Mouse (Mus musculus) lung, postnatal 0 days (tissue): Measurements from ENCODE around the gene Slc15a5. TPM values are rescaled to one million over a fixed set of nuclear protein-coding genes. Genes with fewer than 3 reads are reported as not detected.

Experiments
- ATAC-seq: fragments of 200-750 bp; cut with Nextera tagmentation; 2 replicates; pipeline ENCODE4 v1.8.0; 2017; ENCODE audit warnings: moderate library complexity
- DNase-seq: peaks from one replicate; pipeline ENCODE4 v3.0.0-alpha.2; 2016; ENCODE audit warnings: low spot score
- H3K27ac ChIP-seq: fragments of 300-500 bp; sonication (generic); 2 replicates; pipeline ENCODE4 v1.5.1; 2014; ENCODE audit warnings: antibody characterized with exemption, mild to moderate bottlenecking, low read length, mixed read lengths
- H3K27me3 ChIP-seq: fragments of 300-500 bp; sonication (generic); replicated peaks from 2 replicates; pipeline ENCODE4 v1.6.1; 2014; ENCODE audit warnings: low read length, mixed read lengths; ENCODE audit not compliant: insufficient read depth
- H3K36me3 ChIP-seq: fragments of 300-500 bp; sonication (generic); 2 replicates; pipeline ENCODE4 v1.6.1; 2014; ENCODE audit warnings: low read length, mixed read lengths; ENCODE audit not compliant: insufficient read depth
- H3K4me1 ChIP-seq: fragments of 300-500 bp; sonication (generic); 2 replicates; pipeline ENCODE4 v1.6.1; 2014; ENCODE audit warnings: antibody characterized with exemption, low read depth, low read length, mixed read lengths; ENCODE audit not compliant: insufficient read depth
- H3K4me2 ChIP-seq: fragments of 300-500 bp; sonication (generic); replicated peaks from 2 replicates; pipeline ENCODE4 v1.6.1; 2014; ENCODE audit warnings: low read depth, mild to moderate bottlenecking, low read length, moderate library complexity, mixed read lengths
- H3K4me3 ChIP-seq: fragments of 300-500 bp; sonication (generic); 2 replicates; pipeline ENCODE4 v1.5.1; 2014; ENCODE audit warnings: low read depth, low read length
- H3K9ac ChIP-seq: fragments of 300-500 bp; sonication (generic); replicated peaks from 2 replicates; pipeline ENCODE4 v1.6.1; 2014; ENCODE audit warnings: low read depth, mild to moderate bottlenecking
- H3K9me3 ChIP-seq: fragments of 300-500 bp; sonication (generic); 2 replicates; pipeline ENCODE4 v1.6.1; 2016; ENCODE audit warnings: low read length, mixed read lengths
- CTCF ChIP-seq: IDR thresholded peaks from 2 replicates; pipeline ENCODE4 v1.5.1; 2016; ENCODE audit warnings: antibody characterized with exemption, mild to moderate bottlenecking
- EP300 ChIP-seq: IDR thresholded peaks from 2 replicates; pipeline ENCODE4 v1.6.1; 2016; ENCODE audit warnings: antibody characterized with exemption, mild to moderate bottlenecking, control low read depth
- WGBS: fragments of 180-500 bp; shearing (Covaris S2); extraction: QIAGEN DNeasy Blood & Tissue Kit; methylation state at CpG from one replicate; pipeline ENCODE4 v1.1.7; 2014; 5-methylcytosine and 5-hydroxymethylcytosine counted together
- polyA plus RNA-seq: library from polyadenylated mRNA; unstranded; fragments of >200 nt; fragmentation: Nextera tagmentation; extraction: Ambion mirVana; gene quantifications from 2 replicates; pipeline ENCODE4 v1.2.1, GENCODE M21; 2015

The Slc15a5 gene
- polyA plus RNA-seq, 1 experiment from 2014 or later = not detected

GRCm38 (mm10) chr6:138014976-138015674 lies 64.6 kb downstream of the Slc15a5 start:
- Histone ChIP-seq H3K4me1 (no peaks in the 10 kb centered on the region), H3K9ac (no peak overlapping the region), H3K36me3 (no peaks in the 10 kb centered on the region), H3K4me3 (no peak overlapping the region), H3K4me2 (no peak overlapping the region), H3K27me3 (no peaks in the 10 kb centered on the region), H3K27ac (no peak overlapping the region), H3K9me3 (no peaks in the 10 kb centered on the region)
- DNase-seq (no peak), ATAC-seq (no peak)
- TF ChIP-seq EP300 = no peak
- no peak for TF ChIP-seq CTCF
- 82% methylated on average over 16 of the region's 16 CpGs for WGBS

- WGBS = 86% methylated on average over 6 of the region's 6 CpGs
- TF ChIP-seq EP300 (no peak), CTCF (no peak)
- ATAC-seq = no peak
- Histone ChIP-seq H3K4me2 (no peak overlapping the region), H3K9ac (no peak overlapping the region), H3K4me3 (no peak overlapping the region), H3K36me3 (no peaks in the 10 kb centered on the region), H3K4me1 (no peaks in the 10 kb centered on the region), H3K9me3 (no peaks in the 10 kb centered on the region), H3K27me3 (no peaks in the 10 kb centered on the region), H3K27ac (no peak overlapping the region)
- no peak for DNase-seq
Measured at GRCm38 (mm10) chr6:138011955-138012354, 67.8 kb downstream of the Slc15a5 start.

GRCm38 (mm10) chr6:138007705-138008104 lies 72.0 kb downstream of the Slc15a5 start:
- DNase-seq (no peak), ATAC-seq (no peak)
- H3K36me3 ChIP-seq = no peaks in the 10 kb centered on the region
- H3K4me2 ChIP-seq = no peak overlapping the region
- H3K4me1 ChIP-seq = no peaks in the 10 kb centered on the region
- 64% methylated on average over 6 of the region's 6 CpGs for WGBS
- H3K27me3 ChIP-seq = no peaks in the 10 kb centered on the region
- no peak overlapping the region for H3K4me3 ChIP-seq
- no peaks in the 10 kb centered on the region for H3K9me3 ChIP-seq
- H3K27ac ChIP-seq = no peak overlapping the region
- H3K9ac ChIP-seq = no peak overlapping the region
- no peak for TF ChIP-seq EP300
- TF ChIP-seq CTCF = no peak

- no peaks in the 10 kb centered on the region for H3K36me3 ChIP-seq
- no peak for DNase-seq
- WGBS = 77% methylated on average over 27 of the region's 27 CpGs
Measured at GRCm38 (mm10) chr6:138006525-138007251, 73.0 kb downstream of the Slc15a5 start.

GRCm38 (mm10) chr6:137989853-137990252 lies 89.9 kb downstream of the Slc15a5 start:
- Histone ChIP-seq H3K4me3 (no peak overlapping the region), H3K27ac (no peak overlapping the region), H3K9ac (no peak overlapping the region), H3K27me3 (no peaks in the 10 kb centered on the region), H3K4me2 (no peak overlapping the region), H3K9me3 (no peaks in the 10 kb centered on the region), H3K36me3 (no peaks in the 10 kb centered on the region), H3K4me1 (no peaks in the 10 kb centered on the region)
- TF ChIP-seq EP300 (no peak), CTCF (peak; percentile 65)
- ATAC-seq = no peak
- no peak for DNase-seq

More at GRCm38 (mm10) chr6:138006525-138007251, 73.0 kb downstream of the Slc15a5 start:
- no peaks in the 10 kb centered on the region for H3K9me3 ChIP-seq
- TF ChIP-seq CTCF (no peak), EP300 (no peak)
- no peaks in the 10 kb centered on the region for H3K4me1 ChIP-seq
- no peak overlapping the region for H3K9ac ChIP-seq
- no peak overlapping the region for H3K4me2 ChIP-seq
- no peak overlapping the region for H3K27ac ChIP-seq
- ATAC-seq = no peak
- no peak overlapping the region for H3K4me3 ChIP-seq
- no peaks in the 10 kb centered on the region for H3K27me3 ChIP-seq

GRCm38 (mm10) chr6:137985169-137985568 lies 94.5 kb downstream of the Slc15a5 start:
- Histone ChIP-seq H3K4me2 (no peak overlapping the region), H3K9me3 (no peaks in the 10 kb centered on the region), H3K27me3 (no peaks in the 10 kb centered on the region), H3K4me1 (no peaks in the 10 kb centered on the region), H3K4me3 (no peak overlapping the region), H3K36me3 (no peaks in the 10 kb centered on the region), H3K27ac (no peak overlapping the region), H3K9ac (no peak overlapping the region)
- 85% methylated on average over 6 of the region's 6 CpGs for WGBS
- DNase-seq (no peak), ATAC-seq (no peak)
- TF ChIP-seq EP300 (no peak), CTCF (no peak)
